Mouse (Mus musculus) heart, embryonic 11.5 days (tissue): Measurements from ENCODE around the gene Disp1. TPM values are rescaled to one million over a fixed set of nuclear protein-coding genes. Genes with fewer than 3 reads are reported as not detected.

ENCODE experiments used
- ATAC-seq: fragments of 200-750 bp; cut with Nextera tagmentation; replicated peaks from 2 replicates; pipeline ENCODE4 v1.8.0; 2017; ENCODE audit warnings: moderate library complexity; ENCODE audit not compliant: insufficient number of reproducible peaks, low FRiP score, low TSS enrichment
- H3K27ac ChIP-seq: fragments of 300-500 bp; sonication (generic); 2 replicates; pipeline ENCODE4 v1.5.1; 2014; ENCODE audit warnings: mild to moderate bottlenecking, low read depth, low read length
- H3K27me3 ChIP-seq: fragments of 300-500 bp; sonication (generic); 2 replicates; pipeline ENCODE4 v1.6.1; 2014; ENCODE audit warnings: mild to moderate bottlenecking, low read length, mixed read lengths; ENCODE audit not compliant: control insufficient read depth, insufficient read depth
- H3K36me3 ChIP-seq: fragments of 300-500 bp; sonication (generic); 2 replicates; pipeline ENCODE4 v1.6.1; 2014; ENCODE audit warnings: mild to moderate bottlenecking, low read length, moderate library complexity, mixed read lengths; ENCODE audit not compliant: control insufficient read depth, insufficient read depth
- H3K4me1 ChIP-seq: fragments of 300-500 bp; sonication (generic); 2 replicates; pipeline ENCODE4 v1.6.1; 2014; ENCODE audit warnings: low read length; ENCODE audit not compliant: control insufficient read depth, insufficient read depth
- H3K4me2 ChIP-seq: fragments of 300-500 bp; sonication (generic); 2 replicates; pipeline ENCODE4 v1.6.1; 2014; ENCODE audit warnings: mild to moderate bottlenecking, moderate library complexity
- H3K4me3 ChIP-seq: fragments of 300-500 bp; sonication (generic); 2 replicates; pipeline ENCODE4 v1.5.1; 2014; ENCODE audit warnings: low read depth, low read length
- H3K9ac ChIP-seq: fragments of 300-500 bp; sonication (generic); 2 replicates; pipeline ENCODE4 v1.6.1; 2014; ENCODE audit warnings: mild to moderate bottlenecking, low read depth, low read length, moderate library complexity
- H3K9me3 ChIP-seq: fragments of 300-500 bp; sonication (generic); replicated peaks from 2 replicates; pipeline ENCODE4 v1.6.1; 2016; ENCODE audit warnings: low read length; ENCODE audit not compliant: control insufficient read depth
- WGBS: fragments of 180-500 bp; shearing (Covaris S2); extraction: QIAGEN DNeasy Blood & Tissue Kit; methylation state at CpG from one replicate; pipeline ENCODE4 v1.1.7; 2014; ENCODE audit not compliant: insufficient replicate concordance; 5-methylcytosine and 5-hydroxymethylcytosine counted together
- polyA plus RNA-seq: library from polyadenylated mRNA; unstranded; fragments of >200 nt; fragmentation: Nextera tagmentation; extraction: Ambion mirVana; gene quantifications from 2 replicates; pipeline ENCODE4 v1.2.1, GENCODE M21; 2014

The Disp1 gene
- polyA plus RNA-seq, 1 experiment from 2014 or later = 12.6 TPM

GRCm38 (mm10) chr1:183190456-183190855 lies 30.9 kb downstream of the Disp1 start:
- Histone ChIP-seq H3K36me3 (no peaks in the 10 kb centered on the region), H3K27me3 (no peaks in the 10 kb centered on the region), H3K27ac (no peak overlapping the region), H3K9ac (no peak overlapping the region), H3K4me2 (no peak overlapping the region), H3K9me3 (no peaks in the 10 kb centered on the region), H3K4me3 (no peak overlapping the region), H3K4me1 (peaks cover 57% of the 10 kb centered on the region)
- ATAC-seq = no peak
- WGBS = 27% methylated on average over 9 of the region's 9 CpGs

DNA sequence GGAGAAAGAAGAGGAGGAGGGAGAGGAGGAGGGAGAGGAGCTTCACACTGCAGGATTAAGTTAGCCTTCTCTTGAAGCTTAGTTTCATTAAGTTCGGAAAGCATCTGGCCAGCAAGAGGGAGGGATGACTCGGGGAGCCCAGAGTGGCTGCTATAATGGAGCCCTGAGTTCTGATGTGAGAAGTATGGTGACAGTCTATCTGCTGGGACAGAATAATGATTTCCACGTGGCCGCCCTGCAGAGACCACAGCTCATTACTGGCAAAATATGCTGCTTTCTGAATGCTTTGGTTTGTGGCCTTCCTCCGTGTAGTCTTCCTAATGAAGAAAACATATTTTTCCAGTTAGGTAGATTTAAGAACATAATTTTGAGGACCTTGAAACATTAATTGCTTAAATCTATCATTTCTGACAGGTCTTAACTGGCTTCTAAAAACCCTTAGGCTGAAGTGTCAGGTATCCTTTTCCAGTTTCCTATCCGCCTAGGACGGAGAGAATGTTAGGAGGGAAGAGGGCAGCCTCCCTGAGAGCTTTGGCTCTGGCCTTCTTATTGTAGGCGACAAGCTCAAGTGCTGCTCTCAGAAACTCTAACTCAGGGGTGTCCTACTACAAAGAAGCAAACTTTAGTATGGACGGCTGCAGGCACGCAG lies 32.2 kb downstream of the Disp1 start:
- no peaks in the 10 kb centered on the region for H3K9me3 ChIP-seq
- H3K27ac ChIP-seq = peak overlapping the region; percentile 22; the same call in 1 of the 2 replicates
- WGBS = 49% methylated on average over 10 of the region's 10 CpGs
- peaks cover 60% of the 10 kb centered on the region for H3K4me1 ChIP-seq
- ATAC-seq = no peak
- H3K4me2 ChIP-seq = peak overlapping the region; percentile 32
- H3K9ac ChIP-seq = 0 out of 2 replicates have a peak overlapping the region, but pooled peaks have one; percentile 4
- H3K36me3 ChIP-seq = no peaks in the 10 kb centered on the region
- H3K4me3 ChIP-seq = no peak overlapping the region
- H3K27me3 ChIP-seq = no peaks in the 10 kb centered on the region

GRCm38 (mm10) chr1:183188115-183189013 lies 33.0 kb downstream of the Disp1 start:
- H3K36me3 ChIP-seq = no peaks in the 10 kb centered on the region
- H3K27ac ChIP-seq = 0 out of 2 replicates have a peak overlapping the region, but pooled peaks have one; percentile 3
- H3K27me3 ChIP-seq = no peaks in the 10 kb centered on the region
- no peaks in the 10 kb centered on the region for H3K9me3 ChIP-seq
- H3K9ac ChIP-seq = no peak overlapping the region
- peak overlapping the region; percentile 22; the same call in 1 of the 2 replicates for H3K4me2 ChIP-seq
- WGBS = 62% methylated on average over 20 of the region's 20 CpGs
- peaks cover 65% of the 10 kb centered on the region for H3K4me1 ChIP-seq
- no peak overlapping the region for H3K4me3 ChIP-seq
- ATAC-seq = no peak

DNA sequence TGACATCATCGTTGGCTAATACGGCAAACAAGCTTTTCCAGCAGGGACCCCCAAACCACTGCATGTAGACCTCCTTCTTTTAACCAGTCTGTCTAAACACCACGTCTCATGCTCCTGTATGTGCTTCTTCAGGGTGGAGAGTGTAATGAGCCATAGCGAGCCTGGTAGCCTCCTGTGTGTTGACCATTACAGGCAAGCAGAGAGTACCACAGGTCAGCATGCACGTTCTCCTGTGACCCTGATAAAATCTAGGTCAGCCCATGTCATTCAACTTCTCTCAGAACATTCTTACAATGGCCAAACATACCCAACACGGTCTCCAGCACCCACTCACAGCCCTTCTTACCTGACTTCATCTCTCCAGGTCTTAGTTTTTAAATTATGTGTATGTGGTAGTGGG lies 35.8 kb downstream of the Disp1 start:
- Histone ChIP-seq H3K27me3 (no peaks in the 10 kb centered on the region), H3K4me3 (no peak overlapping the region), H3K4me2 (no peak overlapping the region), H3K4me1 (peaks cover 56% of the 10 kb centered on the region), H3K36me3 (no peaks in the 10 kb centered on the region), H3K9me3 (no peaks in the 10 kb centered on the region), H3K9ac (no peak overlapping the region), H3K27ac (no peak overlapping the region)
- 82% methylated on average over 6 of the region's 6 CpGs for WGBS
- no peak for ATAC-seq

DNA sequence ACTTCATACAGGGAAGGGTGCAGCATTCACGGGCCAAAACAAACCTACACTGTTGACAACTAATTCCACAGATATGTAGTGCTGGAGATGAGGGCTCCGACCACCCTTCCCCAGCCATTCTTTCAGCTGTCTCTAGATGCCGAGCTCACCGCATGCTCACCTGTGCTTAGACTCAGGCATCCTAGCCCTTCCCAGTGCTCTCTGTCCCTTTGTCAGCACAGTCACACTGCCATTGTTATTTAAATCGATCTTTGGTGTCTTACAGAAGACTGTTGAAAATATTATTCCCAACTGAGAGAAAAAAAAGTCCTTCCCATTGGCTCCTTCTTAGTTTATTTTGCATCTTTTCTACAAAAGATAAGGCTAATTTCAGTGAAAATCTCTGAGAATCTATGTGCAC lies 36.6 kb downstream of the Disp1 start:
- Histone ChIP-seq H3K27ac (no peak overlapping the region), H3K9ac (no peak overlapping the region), H3K9me3 (no peaks in the 10 kb centered on the region), H3K4me1 (peaks cover 48% of the 10 kb centered on the region), H3K27me3 (no peaks in the 10 kb centered on the region), H3K4me3 (no peak overlapping the region), H3K4me2 (no peak overlapping the region), H3K36me3 (no peaks in the 10 kb centered on the region)
- 70% methylated on average over 5 of the region's 5 CpGs for WGBS
- no peak for ATAC-seq

- no peak overlapping the region for H3K9ac ChIP-seq
- no peak overlapping the region for H3K4me3 ChIP-seq
- 39% methylated on average over 5 of the region's 5 CpGs for WGBS
- peaks cover 41% of the 10 kb centered on the region for H3K4me1 ChIP-seq
- no peaks in the 10 kb centered on the region for H3K27me3 ChIP-seq
- H3K36me3 ChIP-seq = no peaks in the 10 kb centered on the region
- 0 out of 2 replicates have a peak overlapping the region, but pooled peaks have one; percentile 11 for H3K4me2 ChIP-seq
- peak overlapping the region; percentile 35; the same call in 1 of the 2 replicates for H3K27ac ChIP-seq
- no peaks in the 10 kb centered on the region for H3K9me3 ChIP-seq
- ATAC-seq = no peak; the same call in 1 of the 2 replicates
Measured at GRCm38 (mm10) chr1:183183565-183183964, 37.8 kb downstream of the Disp1 start.

DNA sequence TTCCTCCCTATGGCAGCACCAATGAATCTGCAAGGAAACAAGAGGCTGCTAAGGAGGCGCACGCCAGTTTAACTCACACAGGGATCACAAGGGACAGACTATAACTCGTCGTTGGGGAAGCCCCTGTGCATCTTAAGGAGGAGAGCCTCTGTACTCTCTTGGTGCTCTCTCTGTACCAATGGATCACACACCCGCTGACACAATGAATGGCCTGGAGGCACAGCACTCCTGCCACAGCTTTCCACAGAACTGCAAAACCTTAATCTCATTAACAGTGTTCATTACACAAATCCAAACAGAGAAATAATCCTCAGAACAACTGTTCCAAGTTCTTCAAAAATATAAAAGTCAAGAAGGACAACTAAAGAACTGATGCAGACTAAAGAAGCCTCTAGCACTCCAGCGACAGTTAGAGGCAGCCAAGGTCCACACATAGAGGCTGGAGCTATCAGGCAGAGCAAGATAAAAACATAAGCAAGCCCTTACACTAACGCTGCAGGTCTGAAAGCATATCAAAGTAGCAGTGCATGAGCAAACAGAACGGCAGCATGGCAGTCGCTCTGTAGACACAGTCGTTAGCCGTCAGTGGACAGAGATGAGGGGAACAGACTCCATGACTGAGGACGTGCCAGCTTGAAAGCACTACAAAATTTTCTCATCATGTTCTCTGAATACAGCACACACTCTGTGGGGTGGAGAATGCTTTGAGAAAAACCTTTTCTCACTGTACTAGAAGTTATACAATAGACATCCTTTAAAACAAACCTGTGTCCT lies 38.5 kb downstream of the Disp1 start:
- Histone ChIP-seq H3K4me1 (peaks cover 34% of the 10 kb centered on the region), H3K9ac (peak overlapping the region; percentile 28; the same call in 1 of the 2 replicates), H3K4me2 (peak overlapping the region; percentile 31), H3K27me3 (no peaks in the 10 kb centered on the region), H3K4me3 (no peak overlapping the region), H3K27ac (peak overlapping the region; percentile 60), H3K36me3 (no peaks in the 10 kb centered on the region), H3K9me3 (no peaks in the 10 kb centered on the region)
- ATAC-seq = no peak
- WGBS = 34% methylated on average over 12 of the region's 12 CpGs

- no peaks in the 10 kb centered on the region for H3K36me3 ChIP-seq
- 27% methylated on average over 2 of the region's 2 CpGs for WGBS
- H3K4me2 ChIP-seq = no peak overlapping the region
- no peak overlapping the region for H3K27ac ChIP-seq
- H3K4me1 ChIP-seq = peaks cover 26% of the 10 kb centered on the region
- no peak overlapping the region for H3K9ac ChIP-seq
- H3K27me3 ChIP-seq = no peaks in the 10 kb centered on the region
- H3K4me3 ChIP-seq = no peak overlapping the region
- no peak for ATAC-seq
- no peaks in the 10 kb centered on the region for H3K9me3 ChIP-seq
Measured at GRCm38 (mm10) chr1:183181030-183181395, 40.3 kb downstream of the Disp1 start.
